Mouse (Mus musculus) skeletal muscle tissue, postnatal 0 days (tissue): ENCODE data around the gene Phc3. TPM values are rescaled to one million over a fixed set of nuclear protein-coding genes. Genes with fewer than 3 reads are reported as not detected.

ENCODE experiments used
- polyA plus RNA-seq: library from polyadenylated mRNA; unstranded; fragments of >200 nt; fragmentation: Nextera tagmentation; extraction: Ambion mirVana; gene quantifications from 2 replicates; pipeline ENCODE4 v1.2.1, GENCODE M21; 2015

Gene Phc3
- polyA plus RNA-seq, result 3.7 and 3.8 TPM in 2 replicates

GRCm38 (mm10) chr3:30969104-30969581, at the start of gene Phc3:
TSS of gene Phc3 (minus strand) at chr3:30969415.

GRCm38 (mm10) chr3:30995283-30995898, 26.2 kb upstream of the Phc3 start, which contains the start of gene Prkci:
TSS of gene Prkci (plus strand) at chr3:30995747.

GRCm38 (mm10) chr3:30855604-30856458, 113.4 kb downstream of the Phc3 start, which contains the start of gene Gpr160:
TSS of gene Gpr160 (plus strand) at chr3:30855950.

Other genes with a start within 250 kb of the Phc3 start
- gene Samd7, start 223.1 kb downstream of the Phc3 start, polyA plus RNA-seq, result 0.96 and 1.0 TPM in 2 replicates
- gene Sec62, start 176.5 kb downstream of the Phc3 start, polyA plus RNA-seq, result 116 and 119 TPM in 2 replicates
- 3.2 and 6.2 TPM in 2 replicates for gene Gpr160, start 113.5 kb downstream of the Phc3 start, polyA plus RNA-seq
- gene Prkci, start 26.3 kb upstream of the Phc3 start, polyA plus RNA-seq, result 7.9 and 8.9 TPM in 2 replicates
- gene Skil, start 125.6 kb upstream of the Phc3 start, polyA plus RNA-seq, result 7.9 and 8.2 TPM in 2 replicates
- 2.3 and 2.9 TPM in 2 replicates for gene Cldn11, start 180.5 kb upstream of the Phc3 start, polyA plus RNA-seq